Mouse (Mus musculus) lung, postnatal 4 days (tissue): Measurements from ENCODE around the gene Mum1.
A peak's percentile ranks its signal among the peaks of the same experiment; 100 is the strongest.

Experiments
- DNase-seq, 2 experiments: peaks; one replicate each; pipeline ENCODE4 v3.0.0; 2021

Mum1 gene

DNA sequence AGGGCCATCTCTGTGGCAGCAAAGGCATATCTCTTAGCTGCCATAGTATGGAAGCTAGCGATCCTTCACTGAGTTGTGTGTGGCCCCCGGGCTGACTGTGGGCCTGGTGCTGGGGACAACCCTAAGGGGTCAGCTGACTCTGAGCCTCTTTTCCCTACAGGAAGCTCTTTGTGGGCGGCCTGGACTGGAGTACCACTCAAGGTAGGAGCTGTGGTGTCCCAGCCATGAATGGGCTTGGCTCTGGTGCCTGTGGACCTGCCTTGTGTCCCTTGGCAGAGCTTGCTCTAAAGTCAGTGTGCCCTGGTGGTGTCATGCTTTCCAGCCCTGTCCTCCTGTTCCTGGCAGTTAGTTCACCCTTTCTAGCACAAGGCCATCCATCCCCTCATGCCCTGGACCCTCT, 47.6 kb downstream of the Mum1 start:
- peak; percentile 32 to 70 for DNase-seq

DNA sequence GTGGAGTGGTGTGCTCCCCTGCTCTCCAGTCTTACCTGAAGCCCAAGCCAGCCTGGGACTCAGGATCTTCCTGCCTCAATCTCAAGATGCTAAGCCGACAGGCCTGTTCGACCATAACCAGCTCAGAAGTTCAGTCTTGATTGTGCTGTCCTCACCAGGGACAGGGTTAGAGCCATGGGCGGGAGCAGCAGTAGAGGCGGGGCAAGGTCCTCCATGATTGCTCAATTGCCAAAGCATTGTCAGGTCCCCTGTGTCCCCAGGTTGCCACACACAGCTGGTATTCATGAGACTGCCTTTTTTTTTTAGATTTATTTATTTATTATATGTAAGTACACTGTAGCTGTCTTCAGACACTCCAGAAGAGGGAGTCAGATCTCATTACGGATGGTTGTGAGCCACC, 50.0 kb downstream of the Mum1 start:
- no peak for DNase-seq

DNA sequence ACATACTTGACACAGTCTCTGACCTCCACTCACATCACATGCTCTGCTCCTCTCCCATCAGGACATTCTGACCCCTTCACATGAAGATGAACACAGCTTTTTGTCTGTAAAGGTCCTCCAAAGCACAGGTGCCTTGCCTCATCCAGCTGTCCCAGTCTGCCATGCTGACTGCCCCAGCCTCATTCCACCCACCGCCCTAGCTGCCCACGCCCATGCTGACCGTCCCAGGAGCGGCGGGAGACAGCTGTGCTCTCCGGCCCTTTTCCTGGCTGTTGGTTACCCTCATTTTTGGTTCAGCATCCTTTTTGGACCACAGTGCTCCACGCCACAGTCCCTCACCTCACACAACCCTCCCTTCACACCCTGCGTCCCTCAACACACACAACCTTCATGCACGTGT, 52.2 kb downstream of the Mum1 start:
- no peak for DNase-seq

DNA sequence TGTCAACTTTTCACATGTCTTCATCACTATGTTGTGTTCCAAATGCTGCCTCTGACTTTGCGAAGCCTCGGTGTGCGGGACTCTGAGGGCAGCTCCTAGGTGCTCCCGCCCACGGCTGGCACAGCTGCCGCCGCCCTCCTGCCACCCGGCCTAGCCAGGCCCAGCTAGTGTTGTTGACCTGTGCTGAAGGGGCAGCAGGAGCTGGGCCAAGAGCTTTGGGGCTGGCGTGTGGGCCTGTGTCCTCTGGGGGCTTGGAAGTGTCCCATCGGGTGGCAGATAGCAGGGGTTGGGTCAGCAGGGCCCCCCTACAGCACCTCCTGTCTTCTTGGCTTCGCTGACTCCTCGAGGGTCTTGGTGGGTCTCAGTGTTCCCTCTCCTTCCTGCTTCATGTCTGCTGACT, 53.0 kb downstream of the Mum1 start:
- no peak for DNase-seq

DNA sequence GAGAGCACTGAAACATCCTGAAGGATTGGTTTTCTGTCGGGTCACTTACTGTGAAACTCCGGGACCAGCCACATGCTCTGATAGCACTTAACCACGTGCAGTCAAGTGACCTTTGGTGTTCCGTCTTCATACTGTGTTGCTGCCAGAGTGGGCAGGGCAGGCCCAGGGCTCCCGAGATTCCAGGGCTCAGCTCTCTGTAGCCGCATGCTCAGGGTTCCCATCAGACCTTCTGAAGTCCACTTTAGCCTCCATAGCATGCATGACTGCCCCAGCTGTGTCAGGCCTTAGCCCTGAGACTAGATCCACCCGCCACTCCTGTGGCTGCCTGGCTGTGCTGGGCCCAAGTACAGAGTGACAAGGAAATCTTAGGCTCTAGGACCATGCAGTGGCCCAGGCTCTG, 55.1 kb downstream of the Mum1 start:
- DNase-seq = peak; percentile 46 to 79

DNA sequence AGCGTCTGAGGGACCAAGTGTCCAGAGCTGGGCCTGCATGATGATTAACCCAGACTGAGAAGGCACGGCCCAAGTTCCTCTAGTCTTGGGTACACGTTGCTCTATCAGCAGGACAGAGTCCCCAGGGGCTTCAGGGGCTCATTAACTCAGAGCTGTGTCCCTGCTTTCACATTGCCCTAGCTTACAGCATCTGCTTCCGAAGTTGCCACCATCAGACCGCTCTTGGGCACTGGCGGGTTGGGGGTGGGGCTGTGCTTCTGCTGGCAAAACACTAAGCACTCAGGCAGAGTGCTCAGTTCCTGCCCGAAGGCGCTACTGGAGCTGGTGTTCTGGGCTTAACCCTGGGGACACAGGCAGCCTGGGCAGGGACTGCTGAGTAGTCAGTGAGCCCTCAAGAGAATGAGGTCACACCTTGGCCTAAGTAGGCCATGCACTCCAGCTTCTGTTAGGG, 55.7 kb downstream of the Mum1 start:
- peak; percentile 76 to 90 for DNase-seq

DNA sequence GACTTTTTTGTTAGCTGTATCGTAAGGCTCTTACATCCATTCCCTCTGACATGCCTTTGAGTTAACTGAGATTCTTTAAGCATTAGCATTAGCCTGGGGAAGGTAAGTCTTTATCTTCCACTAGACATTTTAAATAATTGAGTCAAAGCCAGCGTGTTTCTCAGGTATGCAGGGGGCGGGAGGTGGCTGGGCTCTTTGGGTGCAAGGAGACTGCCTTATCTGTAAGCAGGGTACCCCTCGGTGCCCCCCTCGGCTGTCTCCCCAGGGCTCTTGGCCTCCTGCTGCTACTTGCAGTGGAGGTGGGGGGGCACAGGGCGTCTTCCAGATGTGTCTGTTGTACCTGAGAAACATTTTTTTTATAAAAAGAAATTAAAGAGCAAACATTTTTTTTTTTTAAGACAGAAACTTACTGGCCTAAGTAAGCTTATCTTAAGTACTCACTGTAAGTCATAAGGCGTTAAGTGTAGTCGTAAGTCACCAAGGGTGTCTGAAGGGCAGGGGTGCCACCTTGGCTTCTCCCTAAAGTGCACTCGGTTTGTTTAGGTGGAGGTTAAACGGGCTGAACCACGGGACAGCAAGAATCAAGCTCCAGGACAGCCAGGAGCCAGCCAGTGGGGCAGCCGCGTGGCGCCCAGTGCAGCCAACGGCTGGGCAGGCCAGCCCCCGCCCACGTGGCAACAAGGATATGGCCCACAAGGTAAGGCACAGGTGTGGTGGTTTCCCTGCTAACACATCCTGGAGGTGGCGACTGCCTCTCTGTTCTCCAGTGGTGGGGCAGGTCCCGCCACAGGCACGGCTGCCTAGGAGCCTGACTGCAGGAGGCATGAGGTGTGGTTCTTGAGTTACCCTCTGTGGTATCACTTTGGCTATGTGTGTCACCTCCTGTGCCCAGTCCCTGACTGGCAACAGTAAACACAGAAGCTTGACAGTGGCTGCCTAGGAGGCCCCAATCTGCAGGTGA, 56.5 kb downstream of the Mum1 start:
- peak; percentile 56 to 89 for DNase-seq

DNA sequence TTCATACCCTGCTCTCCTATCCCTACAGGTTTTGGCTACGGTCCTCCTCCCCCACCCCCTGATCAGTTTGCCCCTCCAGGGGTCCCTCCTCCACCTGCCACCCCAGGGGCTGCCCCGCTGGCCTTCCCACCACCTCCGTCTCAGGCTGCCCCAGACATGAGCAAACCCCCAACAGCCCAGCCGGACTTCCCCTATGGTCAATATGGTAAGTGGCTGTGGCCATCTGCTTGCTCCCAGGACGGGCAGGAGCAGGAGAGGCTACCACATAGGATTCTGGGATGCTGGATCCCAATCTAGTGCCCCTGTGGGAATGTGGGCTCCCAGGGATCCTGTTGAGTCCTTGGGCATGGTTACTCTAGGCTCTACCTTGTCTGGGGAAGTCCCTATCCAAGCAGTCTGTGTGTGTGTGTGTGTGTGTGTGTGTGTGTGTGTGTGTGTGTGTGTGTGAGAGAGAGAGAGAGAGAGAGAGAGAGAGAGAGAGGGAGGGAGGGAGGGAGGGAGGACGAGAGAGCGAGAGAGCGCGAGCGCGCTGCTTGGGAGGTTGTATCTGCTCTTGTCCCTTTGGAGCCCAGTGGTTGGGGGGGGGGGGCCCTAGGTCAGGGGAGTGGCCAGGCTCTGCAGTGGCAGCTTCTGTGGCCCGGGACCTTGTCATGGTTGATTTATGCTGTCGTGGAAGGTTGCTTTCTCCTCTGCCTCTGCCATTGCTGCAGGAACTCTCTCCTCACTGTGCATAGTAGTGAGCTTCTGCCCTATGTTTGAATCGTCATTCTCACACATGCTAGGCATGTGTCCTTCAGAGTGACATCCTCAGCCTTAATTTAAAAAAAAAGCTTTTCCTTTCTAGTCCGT, 59.2 kb downstream of the Mum1 start:
- no peak for DNase-seq

DNA sequence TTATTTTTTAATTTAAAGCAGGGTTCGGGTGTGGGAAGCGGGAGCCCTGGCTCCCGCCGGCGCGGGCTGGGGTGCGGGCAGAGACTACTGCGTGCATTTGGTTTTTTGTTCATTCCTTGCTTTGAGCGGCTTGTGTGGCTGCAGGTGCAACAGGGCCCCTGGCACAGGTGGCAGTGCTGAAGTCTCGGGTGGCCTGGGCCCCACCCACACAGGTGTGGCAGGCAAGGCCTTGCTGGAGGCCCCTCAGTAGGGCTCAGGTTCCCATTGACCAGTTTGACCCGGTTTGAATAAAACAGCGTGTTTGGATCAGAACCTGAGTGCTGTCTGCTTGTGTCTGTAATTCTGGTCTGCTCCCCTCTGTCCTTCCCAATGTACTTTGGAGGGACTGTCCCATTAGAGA, 61.9 kb downstream of the Mum1 start:
- DNase-seq = no peak

DNA sequence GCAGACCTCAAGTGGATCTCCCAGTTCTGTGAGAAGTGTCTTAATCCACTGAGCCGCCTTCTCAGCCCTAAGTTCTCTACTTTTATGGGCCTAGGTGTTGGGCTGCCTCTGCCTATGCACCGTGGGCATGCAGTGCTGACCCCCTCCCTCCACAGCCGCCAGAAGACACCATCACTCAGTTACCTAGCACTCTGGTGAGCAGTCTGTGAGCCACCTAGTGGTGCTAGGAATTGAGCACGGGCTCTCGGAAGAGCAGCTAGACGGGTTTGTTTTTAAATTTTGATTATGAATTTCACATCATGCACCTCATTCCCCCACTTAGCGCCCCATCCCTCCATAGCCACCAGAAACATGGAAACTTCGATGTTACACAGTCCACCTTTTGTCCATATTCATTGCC, 62.4 kb downstream of the Mum1 start:
- no peak for DNase-seq

DNA sequence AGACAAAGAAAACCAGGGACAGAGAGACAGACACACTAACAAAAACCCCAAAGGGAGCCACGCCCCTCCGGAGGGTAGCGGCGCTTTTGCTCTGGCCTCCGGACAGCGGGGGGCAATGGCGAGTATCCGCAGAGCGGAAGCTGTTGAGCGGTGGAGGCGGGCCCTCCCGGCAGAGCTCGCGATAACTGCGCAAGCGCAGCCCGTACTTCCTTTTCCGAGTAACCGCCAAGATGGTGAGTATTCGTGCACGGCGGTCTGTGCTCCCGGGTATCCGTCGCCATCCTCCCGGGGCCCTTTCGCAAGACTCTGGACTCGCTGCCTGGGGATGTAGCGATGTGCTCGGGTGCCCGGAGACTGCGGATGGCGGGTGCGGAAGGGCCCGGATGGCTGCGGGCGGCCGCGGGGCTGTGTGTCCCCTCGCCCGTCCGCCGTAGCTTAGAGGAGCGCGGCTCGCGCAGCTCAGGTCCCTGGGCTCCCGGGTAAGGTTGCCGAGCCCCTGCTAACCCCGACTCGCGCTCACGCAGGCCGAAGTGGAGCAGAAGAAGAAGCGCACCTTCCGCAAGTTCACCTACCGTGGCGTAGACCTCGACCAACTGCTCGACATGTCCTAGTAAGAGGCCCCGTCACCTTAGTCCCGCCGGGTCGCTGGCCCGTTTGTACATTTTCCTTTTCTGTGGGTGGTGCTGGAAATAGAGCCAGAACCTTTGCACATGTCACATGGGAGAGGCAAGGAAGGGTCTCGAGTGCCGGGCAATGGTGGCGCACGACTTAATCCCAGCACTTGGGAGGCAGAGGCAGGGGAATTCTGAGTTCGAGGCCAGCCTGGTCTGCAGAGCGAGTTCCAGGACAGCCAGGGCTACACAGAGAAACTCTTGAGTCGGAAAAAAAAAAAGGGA, 66.3 kb downstream of the Mum1 start, which contains the start of gene Rps15:
Gene Rps15 (plus strand): TSS at position 203 of the 896 bp plus-strand sequence.
- DNase-seq = peak; percentile 97

DNA sequence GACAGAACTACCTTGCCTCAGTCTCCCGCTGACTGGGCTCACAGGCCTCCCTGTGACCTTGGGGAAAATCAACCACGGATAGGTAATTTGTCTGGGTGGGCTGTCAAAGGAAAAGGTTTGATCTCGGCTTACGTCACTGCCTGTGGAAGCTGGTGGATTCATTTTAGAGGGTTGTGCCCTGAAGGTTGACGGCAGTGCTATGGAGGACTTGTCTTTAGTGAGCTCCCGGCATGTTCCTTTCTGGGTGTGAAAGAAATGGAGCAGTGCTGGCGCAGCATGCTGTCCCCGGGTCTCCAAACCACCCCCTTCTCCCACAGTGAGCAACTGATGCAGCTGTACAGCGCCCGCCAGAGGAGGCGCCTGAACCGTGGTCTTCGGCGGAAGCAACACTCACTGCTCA, 67.1 kb downstream of the Mum1 start:
- DNase-seq = no peak
